Mouse (Mus musculus) embryonic facial prominence, embryonic 12.5 days (tissue): ENCODE results near the gene Rab42. TPM values are rescaled to one million over a fixed set of nuclear protein-coding genes. Genes with fewer than 3 reads are reported as not detected.
A peak's percentile ranks its signal among the peaks of the same experiment; 100 is the strongest.

Experiments
- ATAC-seq: fragments of 200-750 bp; cut with Nextera tagmentation; 2 replicates; pipeline ENCODE4 v1.8.0; 2017; ENCODE audit not compliant: insufficient number of reproducible peaks, insufficient read depth, low FRiP score, low TSS enrichment
- H3K27ac ChIP-seq: fragments of 300-500 bp; sonication (generic); 2 replicates; pipeline ENCODE4 v1.5.1; 2016; ENCODE audit warnings: mild to moderate bottlenecking
- H3K27me3 ChIP-seq: fragments of 300-500 bp; sonication (generic); 2 replicates; pipeline ENCODE4 v1.6.1; 2016; ENCODE audit warnings: mild to moderate bottlenecking, moderate library complexity
- H3K36me3 ChIP-seq: fragments of 300-500 bp; sonication (generic); 2 replicates; pipeline ENCODE4 v1.6.1; 2016; ENCODE audit warnings: mild to moderate bottlenecking
- H3K4me1 ChIP-seq: fragments of 300-500 bp; sonication (generic); 2 replicates; pipeline ENCODE4 v1.6.1; 2016
- H3K4me2 ChIP-seq: fragments of 300-500 bp; sonication (generic); replicated peaks from 2 replicates; pipeline ENCODE4 v1.6.1; 2016; ENCODE audit warnings: mild to moderate bottlenecking, moderate library complexity
- H3K4me3 ChIP-seq: fragments of 300-500 bp; sonication (generic); 2 replicates; pipeline ENCODE4 v1.5.1; 2016; ENCODE audit warnings: mild to moderate bottlenecking
- H3K9ac ChIP-seq: fragments of 300-500 bp; sonication (generic); 2 replicates; pipeline ENCODE4 v1.6.1; 2016; ENCODE audit warnings: mild to moderate bottlenecking, moderate library complexity
- H3K9me3 ChIP-seq: fragments of 300-500 bp; sonication (generic); 2 replicates; pipeline ENCODE4 v1.6.1; 2016; ENCODE audit warnings: mild to moderate bottlenecking, moderate library complexity
- WGBS: fragments of 180-500 bp; shearing (Covaris S2); methylation state at CpG from one replicate; pipeline ENCODE4 v1.1.7; 2016; 5-methylcytosine and 5-hydroxymethylcytosine counted together
- polyA plus RNA-seq: library from polyadenylated mRNA; unstranded; fragments of >200 nt; fragmentation: Nextera tagmentation; extraction: Ambion mirVana; gene quantifications from 2 replicates; pipeline ENCODE4 v1.2.1, GENCODE M21; 2016

Rab42 gene
- polyA plus RNA-seq, 1 experiment from 2014 or later: 1.8 TPM

DNA sequence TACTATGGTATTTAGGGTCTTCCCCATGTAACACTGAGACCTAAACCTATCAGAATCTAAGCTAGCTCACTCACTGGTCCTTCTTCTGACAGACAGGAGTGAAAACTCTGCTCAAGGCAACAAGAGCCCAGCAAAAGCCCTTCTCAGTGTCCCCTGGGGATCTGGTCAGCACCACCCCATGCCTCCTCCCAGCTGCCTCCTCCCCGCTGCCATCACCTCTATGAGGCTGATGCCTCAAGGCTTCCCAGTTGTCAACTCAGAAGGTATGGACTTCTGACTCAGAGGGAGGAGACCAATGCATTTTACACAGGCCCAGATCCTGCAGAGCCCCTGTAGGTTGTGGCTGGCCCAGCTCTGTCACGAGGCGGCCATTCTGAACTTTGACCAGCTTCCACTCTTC lies 38.3 kb upstream of the Rab42 start:
- WGBS: 88% methylated on average over 3 of the region's 3 CpGs
- Histone ChIP-seq H3K4me3 (no peak overlapping the region), H3K4me2 (no peak overlapping the region), H3K9ac (no peak overlapping the region), H3K36me3 (peaks cover 33% of the 10 kb centered on the region), H3K27me3 (no peaks in the 10 kb centered on the region), H3K9me3 (no peaks in the 10 kb centered on the region), H3K4me1 (peaks cover 17% of the 10 kb centered on the region), H3K27ac (no peak overlapping the region)
- ATAC-seq: no peak

DNA sequence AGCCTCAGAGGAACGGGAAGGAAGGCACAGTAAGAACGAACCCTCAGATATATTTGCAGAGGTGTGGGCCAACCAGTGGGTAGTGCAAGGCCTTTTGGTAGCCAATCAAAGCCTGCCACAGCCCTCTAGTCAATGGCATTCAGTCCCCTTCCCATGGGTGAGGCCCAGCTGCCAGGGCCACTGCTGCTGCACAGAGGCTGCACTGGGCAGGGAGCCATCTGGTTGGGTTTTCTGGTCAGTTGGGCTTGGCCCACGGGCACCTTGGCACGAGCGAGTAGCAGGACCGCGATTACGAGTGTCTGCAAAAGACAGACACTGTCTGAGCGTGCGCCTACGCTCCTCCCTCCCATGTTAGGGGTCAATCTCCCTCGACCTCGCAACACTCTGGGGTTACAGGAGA lies 35.8 kb upstream of the Rab42 start:
- Histone ChIP-seq H3K36me3 (peaks cover 57% of the 10 kb centered on the region), H3K4me3 (no peak overlapping the region), H3K4me1 (peaks cover 7% of the 10 kb centered on the region), H3K27me3 (no peaks in the 10 kb centered on the region), H3K4me2 (no peak overlapping the region), H3K27ac (no peak overlapping the region), H3K9ac (no peak overlapping the region), H3K9me3 (no peaks in the 10 kb centered on the region)
- ATAC-seq: no peak
- 93% methylated on average over 13 of the region's 13 CpGs for WGBS

DNA sequence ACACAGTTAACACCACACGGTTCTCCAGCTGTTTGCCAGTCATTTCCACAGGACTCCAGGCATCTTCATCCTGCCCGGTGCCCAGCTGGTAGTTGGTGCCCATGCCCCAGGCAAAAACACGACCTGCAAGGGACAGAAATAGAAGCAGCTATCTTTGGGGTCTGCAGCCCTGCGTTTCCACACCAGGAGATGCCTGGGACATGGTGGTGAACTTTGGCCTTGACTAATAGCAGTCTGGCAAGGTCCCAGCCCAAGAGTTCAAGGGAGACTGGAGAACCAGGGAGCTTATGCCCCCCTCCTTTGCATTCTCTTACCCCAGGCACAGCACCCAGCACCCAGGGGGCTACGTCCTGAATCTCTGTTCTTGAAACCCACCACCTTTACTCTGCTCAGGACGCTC lies 29.7 kb upstream of the Rab42 start:
- Histone ChIP-seq H3K9ac (no peak overlapping the region), H3K27ac (no peak overlapping the region), H3K27me3 (no peaks in the 10 kb centered on the region), H3K36me3 (peaks cover 64% of the 10 kb centered on the region), H3K9me3 (no peaks in the 10 kb centered on the region), H3K4me1 (peaks cover 10% of the 10 kb centered on the region), H3K4me3 (no peak overlapping the region), H3K4me2 (no peak overlapping the region)
- no peak for ATAC-seq
- 83% methylated on average over 6 of the region's 6 CpGs for WGBS

DNA sequence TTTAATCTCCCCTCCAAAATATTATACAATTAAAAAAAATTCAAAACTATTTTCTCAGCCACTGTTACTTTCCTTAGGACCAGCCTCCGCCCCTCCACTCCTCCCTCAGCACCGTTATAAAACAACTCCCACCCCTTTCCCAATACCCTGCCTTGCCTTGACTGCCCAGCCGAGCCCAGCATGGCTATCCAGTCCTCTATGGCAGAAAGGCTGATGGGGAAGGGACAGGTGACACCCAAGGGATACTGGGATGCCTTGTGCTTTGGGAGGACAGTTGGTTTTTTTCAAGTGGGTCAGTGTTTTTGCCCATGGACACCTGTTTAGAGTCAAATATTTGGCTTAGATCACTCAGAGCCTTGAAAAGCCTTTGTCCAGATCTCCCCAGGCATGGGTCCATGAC lies 28.8 kb upstream of the Rab42 start:
- Histone ChIP-seq H3K9me3 (no peaks in the 10 kb centered on the region), H3K4me3 (no peak overlapping the region), H3K9ac (no peak overlapping the region), H3K27ac (no peak overlapping the region), H3K4me1 (peaks cover 10% of the 10 kb centered on the region), H3K27me3 (no peaks in the 10 kb centered on the region), H3K36me3 (peaks cover 55% of the 10 kb centered on the region), H3K4me2 (no peak overlapping the region)
- ATAC-seq: no peak
- WGBS: 81% methylated on average over 3 of the region's 3 CpGs

DNA sequence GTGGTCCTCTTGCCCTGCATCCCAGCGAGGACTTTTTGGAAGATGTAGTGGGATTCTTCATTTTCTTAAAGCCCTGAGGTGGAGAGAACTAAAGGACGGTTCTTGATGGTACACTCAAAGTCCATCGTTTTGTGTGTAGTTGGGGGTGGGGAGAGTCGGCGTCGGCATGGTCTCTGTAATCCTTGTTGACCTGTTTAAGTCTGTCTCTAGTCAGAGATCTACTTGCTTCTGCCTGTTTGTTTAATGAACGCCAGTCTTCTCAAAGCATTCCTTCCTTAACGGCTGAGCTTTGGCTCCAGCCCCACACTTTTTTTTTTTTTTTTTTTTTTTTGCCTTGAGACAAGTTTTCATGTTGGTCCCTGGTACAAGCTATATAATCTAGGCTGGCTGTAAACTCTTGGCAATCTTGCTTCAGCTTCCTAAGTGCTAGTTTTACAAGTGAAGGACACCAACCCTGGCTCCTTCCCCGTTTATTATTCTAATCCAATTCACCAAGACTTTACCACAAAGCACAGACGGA lies 26.7 kb upstream of the Rab42 start:
- Histone ChIP-seq H3K36me3 (peaks cover 44% of the 10 kb centered on the region), H3K4me2 (peak overlapping the region; percentile 72), H3K4me3 (peak overlapping the region; percentile 78), H3K27me3 (no peaks in the 10 kb centered on the region), H3K9ac (peak overlapping the region; percentile 87), H3K27ac (peak overlapping the region; percentile 87), H3K4me1 (peaks cover 10% of the 10 kb centered on the region), H3K9me3 (no peaks in the 10 kb centered on the region)
- ATAC-seq: peak; percentile 37; the same call in 1 of the 2 replicates
- WGBS: 8% methylated on average over 10 of the region's 10 CpGs

DNA sequence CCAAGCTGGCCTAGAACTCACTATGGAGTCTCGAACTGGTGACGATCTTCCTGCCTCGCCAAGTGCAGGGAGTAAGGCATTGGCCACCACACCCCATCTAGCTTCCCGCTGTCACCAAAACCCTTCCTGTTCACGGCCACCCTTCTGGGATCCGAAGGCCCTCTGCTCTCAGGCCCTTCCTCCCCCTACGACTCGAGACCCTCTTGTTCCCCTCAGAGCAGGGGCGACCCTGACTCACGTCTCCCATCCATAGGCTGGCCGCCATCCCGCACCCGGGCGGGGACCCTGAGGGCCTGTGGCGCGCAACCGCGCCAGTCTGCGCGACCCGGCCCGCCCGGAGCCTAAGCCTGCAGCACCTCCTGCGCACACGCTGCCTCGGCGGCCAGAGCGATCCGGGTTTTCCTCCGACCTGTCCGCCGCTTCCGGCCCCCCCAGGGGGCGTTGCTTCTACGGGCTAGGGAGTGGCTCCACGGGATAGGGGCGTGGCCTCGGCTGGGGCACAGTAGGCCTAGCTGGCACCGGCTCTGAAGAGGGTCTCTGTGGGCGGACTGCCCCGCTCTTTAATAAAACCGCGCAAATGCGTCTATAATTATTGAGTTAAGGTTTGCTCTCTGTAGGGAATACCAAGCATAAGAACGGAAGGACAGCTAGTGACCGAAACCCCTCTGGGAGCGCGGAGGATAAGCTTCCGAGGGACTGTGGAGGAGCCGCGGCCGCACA lies 26.1 kb upstream of the Rab42 start, which contains the start of gene Trnau1ap:
Trnau1ap (minus strand) TSS at position 424 of the 720 bp plus-strand sequence.
- Histone ChIP-seq H3K27me3 (no peaks in the 10 kb centered on the region), H3K4me2 (peak within 1 kb of the TSS; percentile 72), H3K9me3 (no peaks in the 10 kb centered on the region), H3K36me3 (peaks cover 44% of the 10 kb centered on the region), H3K4me3 (peak within 1 kb of the TSS; percentile 78), H3K27ac (peak within 1 kb of the TSS; percentile 87), H3K4me1 (peaks cover 10% of the 10 kb centered on the region), H3K9ac (peak within 1 kb of the TSS; percentile 87)
- peak; percentile 93 for ATAC-seq
- WGBS: under 1% methylated on average over 52 of the region's 52 CpGs

DNA sequence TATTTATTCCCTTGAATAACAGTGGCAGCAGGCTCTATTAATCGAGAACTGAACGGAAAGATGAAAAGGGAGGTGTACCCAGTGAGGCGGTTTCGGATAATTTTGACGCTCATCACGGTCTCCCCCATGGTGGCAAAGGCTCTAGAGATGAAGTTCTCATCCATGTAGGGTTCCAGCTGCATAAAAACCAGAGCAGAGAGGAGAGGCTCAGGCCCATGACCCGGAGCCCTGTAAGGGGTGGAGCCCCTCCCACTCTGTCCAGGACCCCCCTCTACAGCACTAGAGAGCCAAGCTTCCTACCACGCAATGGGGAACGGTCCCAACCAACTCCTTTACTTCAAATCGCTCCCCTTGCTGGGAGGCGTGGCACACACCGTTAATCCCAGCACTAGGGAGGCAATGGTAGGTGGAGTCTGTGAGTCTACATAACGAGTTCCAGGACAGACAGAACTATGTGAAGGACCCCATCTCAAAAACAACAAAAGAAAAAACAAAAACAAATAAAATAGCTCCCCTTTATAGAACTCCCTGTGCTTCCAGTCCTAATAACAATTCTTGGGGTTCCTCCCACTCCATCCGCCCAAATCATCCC lies 25.3 kb upstream of the Rab42 start:
- Histone ChIP-seq H3K36me3 (peaks cover 44% of the 10 kb centered on the region), H3K4me3 (peak overlapping the region; percentile 78), H3K9me3 (no peaks in the 10 kb centered on the region), H3K4me1 (peaks cover 10% of the 10 kb centered on the region), H3K4me2 (peak overlapping the region; percentile 72), H3K27ac (peak overlapping the region; percentile 87), H3K9ac (peak overlapping the region; percentile 87), H3K27me3 (no peaks in the 10 kb centered on the region)
- 0 out of 2 replicates have a peak, but pooled peaks have one; percentile 7 for ATAC-seq
- 50% methylated on average over 14 of the region's 14 CpGs for WGBS

DNA sequence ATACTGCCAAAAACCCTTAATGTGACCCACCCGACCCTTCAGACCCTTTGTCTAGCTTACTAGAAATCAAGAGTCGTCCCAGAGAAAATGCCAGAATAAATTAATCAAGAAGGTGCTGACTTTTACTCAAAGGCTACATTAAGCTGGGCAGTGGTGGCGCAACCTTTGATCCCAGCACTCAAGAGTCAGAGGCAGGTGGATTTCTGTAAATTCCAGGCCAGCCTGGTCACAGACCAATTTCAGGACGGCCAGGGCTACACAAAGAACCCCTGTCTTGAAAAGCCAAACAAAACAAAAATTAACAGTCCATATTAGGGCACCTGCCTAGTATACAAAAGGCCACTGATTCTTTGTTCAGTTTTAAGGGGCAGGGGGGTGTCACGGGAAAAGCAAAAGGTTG lies 23.3 kb upstream of the Rab42 start:
- Histone ChIP-seq H3K36me3 (peaks cover 43% of the 10 kb centered on the region), H3K4me3 (no peak overlapping the region)

DNA sequence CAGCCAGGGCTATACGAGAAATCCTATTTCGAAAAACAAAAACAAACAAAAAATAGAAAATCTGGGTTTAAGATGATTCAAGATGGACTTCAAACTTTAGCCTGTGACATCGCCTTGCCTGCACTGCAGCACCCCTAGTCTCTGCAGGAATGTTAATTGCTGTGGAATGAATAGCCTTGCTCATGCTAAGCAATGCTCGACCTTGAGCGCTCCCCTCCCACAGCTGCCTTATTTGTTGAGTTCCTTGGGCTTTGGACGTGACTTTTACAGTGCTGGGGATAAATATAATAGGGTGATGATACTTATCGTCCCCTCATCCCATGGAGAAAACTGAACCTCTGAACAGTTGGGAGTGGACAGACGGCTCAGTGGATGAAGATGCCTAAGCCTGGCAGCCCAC lies 12.5 kb upstream of the Rab42 start:
- Histone ChIP-seq H3K9ac (no peak overlapping the region), H3K4me2 (no peak overlapping the region), H3K4me3 (no peak overlapping the region), H3K9me3 (no peaks in the 10 kb centered on the region), H3K4me1 (no peaks in the 10 kb centered on the region), H3K27me3 (no peaks in the 10 kb centered on the region), H3K36me3 (peaks cover 73% of the 10 kb centered on the region), H3K27ac (no peak overlapping the region)
- no peak for ATAC-seq
- 81% methylated on average over 8 of the region's 8 CpGs for WGBS

More for the DNA sequence above, 23.3 kb upstream of the Rab42 start:
- Histone ChIP-seq H3K27ac (no peak overlapping the region), H3K9ac (no peak overlapping the region), H3K4me1 (peaks cover 10% of the 10 kb centered on the region), H3K27me3 (no peaks in the 10 kb centered on the region), H3K4me2 (no peak overlapping the region), H3K9me3 (no peaks in the 10 kb centered on the region)
- 76% methylated on average over 5 of the region's 5 CpGs for WGBS
- ATAC-seq: no peak

DNA sequence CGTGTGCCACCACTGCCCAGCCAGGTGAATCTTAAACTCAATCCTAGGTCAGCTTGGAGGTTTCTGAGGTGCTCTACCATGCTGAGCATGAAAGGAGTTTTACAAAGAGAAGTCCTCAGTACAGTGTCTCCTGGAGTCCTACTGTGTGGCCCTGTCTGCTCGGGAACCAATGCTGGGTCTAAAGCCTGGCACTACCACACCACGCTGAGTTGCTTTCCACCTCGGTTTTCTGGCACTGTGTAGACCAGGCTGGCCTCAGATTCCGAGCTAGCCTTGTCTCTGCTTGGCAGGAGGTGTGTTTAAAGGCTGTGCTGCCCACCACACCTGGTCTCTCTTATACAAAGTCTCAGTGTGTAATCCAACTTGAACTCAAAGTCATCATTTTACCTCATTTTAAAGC lies 9.4 kb upstream of the Rab42 start:
- Histone ChIP-seq H3K4me2 (no peak overlapping the region), H3K4me3 (no peak overlapping the region), H3K27ac (no peak overlapping the region), H3K27me3 (no peaks in the 10 kb centered on the region), H3K36me3 (peaks cover 59% of the 10 kb centered on the region), H3K4me1 (peaks cover 11% of the 10 kb centered on the region), H3K9ac (no peak overlapping the region), H3K9me3 (no peaks in the 10 kb centered on the region)
- 84% methylated on average over 5 of the region's 5 CpGs for WGBS
- no peak for ATAC-seq

DNA sequence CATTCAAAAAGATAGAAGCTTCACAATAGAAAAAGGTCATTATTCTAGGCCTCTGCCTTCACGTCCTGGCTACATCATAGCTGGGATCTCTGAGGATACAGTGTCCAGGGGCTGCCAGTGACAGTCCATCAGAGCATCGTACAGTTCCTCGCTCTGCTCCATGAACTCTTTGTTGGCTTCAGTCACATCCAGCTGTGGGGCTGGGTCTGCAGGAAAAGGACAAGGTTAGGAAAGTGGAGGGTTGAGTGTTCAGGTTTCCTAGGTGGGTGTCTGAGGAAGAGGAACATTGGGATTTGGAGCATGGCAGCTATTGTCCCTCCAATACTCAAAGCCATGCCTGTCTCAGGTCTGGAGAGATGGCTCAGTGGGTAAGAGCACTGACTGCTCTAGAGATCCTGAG lies 8.6 kb upstream of the Rab42 start:
- H3K4me3 ChIP-seq: no peak overlapping the region
- H3K36me3 ChIP-seq: peaks cover 52% of the 10 kb centered on the region

DNA sequence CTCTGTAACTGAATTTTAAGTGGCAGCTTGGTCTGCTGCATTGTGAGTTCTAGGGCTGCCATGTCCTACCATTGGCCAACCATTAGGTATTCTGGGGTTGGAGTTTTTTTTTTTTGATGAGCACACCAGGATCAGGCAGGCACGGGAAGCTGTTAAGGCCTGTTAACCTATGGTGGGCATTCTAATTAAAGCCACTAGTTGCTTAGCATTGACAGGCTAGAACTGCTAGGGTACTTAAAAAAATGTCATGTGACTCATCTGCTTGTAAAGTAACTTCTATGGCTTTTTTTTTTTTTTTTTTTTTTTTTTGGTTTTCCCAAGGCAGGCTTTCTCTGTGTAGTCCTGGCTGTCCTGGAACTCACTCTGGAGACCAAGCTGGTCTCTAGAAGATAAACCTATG lies 8.0 kb upstream of the Rab42 start:
- Histone ChIP-seq H3K4me1 (peaks cover 11% of the 10 kb centered on the region), H3K9me3 (no peaks in the 10 kb centered on the region), H3K27ac (no peak overlapping the region), H3K36me3 (peaks cover 47% of the 10 kb centered on the region), H3K27me3 (no peaks in the 10 kb centered on the region), H3K9ac (no peak overlapping the region), H3K4me3 (no peak overlapping the region), H3K4me2 (no peak overlapping the region)
- ATAC-seq: no peak
- 37% methylated on average over 1 of the region's 1 CpGs for WGBS

More for the DNA sequence above, 8.6 kb upstream of the Rab42 start:
- H3K27ac ChIP-seq: no peak overlapping the region
- WGBS: 47% methylated on average over 3 of the region's 3 CpGs
- ATAC-seq: no peak
- H3K4me1 ChIP-seq: peaks cover 11% of the 10 kb centered on the region
- H3K4me2 ChIP-seq: no peak overlapping the region
- H3K9me3 ChIP-seq: no peaks in the 10 kb centered on the region
- H3K27me3 ChIP-seq: no peaks in the 10 kb centered on the region
- no peak overlapping the region for H3K9ac ChIP-seq
